ENCODE assay signal across 14 mouse cellular contexts in the genomic region with DNA sequence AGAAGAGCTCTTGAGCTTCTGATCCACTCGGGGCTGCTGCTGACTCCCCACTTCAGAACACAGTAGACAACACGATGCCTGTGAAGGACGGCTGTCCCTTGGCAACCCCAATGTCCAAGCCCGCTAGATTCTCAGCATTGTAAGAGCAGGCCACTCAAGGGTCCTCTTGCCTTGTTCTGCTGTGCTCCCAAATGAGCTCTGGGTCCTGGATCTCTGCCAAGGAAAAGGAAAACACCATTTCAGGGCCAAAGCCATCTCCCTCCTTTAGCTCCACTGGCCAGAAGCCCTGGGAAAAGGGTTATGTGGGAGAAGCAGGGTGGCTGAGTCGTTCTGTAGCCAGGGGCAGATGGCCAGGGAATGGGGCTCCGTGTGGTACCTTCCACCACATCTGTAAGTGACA.
DNase-seq lines count a peak whose midpoint lies in the region; ATAC-seq and TF ChIP-seq lines count a peak whose summit lies in the region.
"Had no signal": no experiment of that assay in that cellular context is flagged by ENCODE, and none has a peak within 500 bp of the region (broad histone marks: within the 10 kb centered on the region; RNA-seq: fewer than 3 reads in every experiment).

No protein-coding gene starts in this region.

- peaks cover 5% of the 10 kb centered on the region; the same call in 1 of the 2 replicates for H3K4me1 ChIP-seq in forebrain, postnatal 0 days (ENCODE audit: insufficient read depth)
- peaks cover 49% of the 10 kb centered on the region for H3K4me1 ChIP-seq in forebrain, embryonic 15.5 days
- H3K4me1 ChIP-seq in lung, adult 2 months (ENCODE audit: control insufficient read depth, insufficient read depth, low read length), result peaks cover 8% of the 10 kb centered on the region
- H3K4me1 ChIP-seq in lung, embryonic 14.5 days (ENCODE audit: insufficient read depth), result peaks cover 9% of the 10 kb centered on the region; the same call in 1 of the 2 replicates

- H3K9me3 ChIP-seq in forebrain, postnatal 0 days (ENCODE audit: low read length), result no peaks in the 10 kb centered on the region
- 0 out of 2 replicates have a peak, but pooled peaks cover 3% of the 10 kb centered on the region for H3K9me3 ChIP-seq in forebrain, embryonic 15.5 days
- H3K9me3 ChIP-seq in lung, embryonic 14.5 days (ENCODE audit: low read depth, low read length), result no peaks in the 10 kb centered on the region; the same call in 1 of the 2 replicates
- H3K9me3 ChIP-seq: hindbrain, embryonic 15.5 days had no signal

- no peak overlapping the region for H3K27ac ChIP-seq in forebrain, postnatal 0 days (ENCODE audit: low read depth, low read length)
- no peak overlapping the region for H3K27ac ChIP-seq in forebrain, embryonic 15.5 days (replicated peaks)
- no peak overlapping the region for H3K27ac ChIP-seq in lung, embryonic 14.5 days (ENCODE audit: low read depth)
- H3K27ac ChIP-seq: embryonic facial prominence, embryonic 13.5 days; hindbrain, embryonic 15.5 days had no signal

- H3K36me3 ChIP-seq in forebrain, postnatal 0 days (ENCODE audit: insufficient read depth), result no peaks in the 10 kb centered on the region
- H3K36me3 ChIP-seq in forebrain, embryonic 15.5 days, result no peaks in the 10 kb centered on the region
- no peaks in the 10 kb centered on the region for H3K36me3 ChIP-seq in lung, embryonic 14.5 days (ENCODE audit: insufficient read depth)
- H3K36me3 ChIP-seq: embryonic facial prominence, embryonic 13.5 days; heart, embryonic 12.5 days; hindbrain, embryonic 15.5 days had no signal

- TF ChIP-seq CTCF in forebrain, postnatal 0 days (IDR thresholded peaks at IDR 0.05; ENCODE audit: low read depth), result no peak
- TF ChIP-seq CTCF in lung, adult 2 months (IDR thresholded peaks at IDR 0.05; ENCODE audit: insufficient read depth, low read length), result no peak
- TF ChIP-seq CTCF in lung, embryonic 14.5 days (IDR thresholded peaks at IDR 0.05; ENCODE audit: low read depth), result no peak

- DNase-seq in forebrain, postnatal 0 days, result peak; percentile 49
- DNase-seq in lung, adult 18-20 months, result peak; percentile 41 to 60
- DNase-seq in lung, adult 2 months, result no peak
- peak; percentile 86 for DNase-seq in lung, embryonic 14.5 days
- peak; percentile 67 for DNase-seq in lung, postnatal 36 days
- DNase-seq in urinary bladder, postnatal 36 days (ENCODE audit: low spot score in 2 of 2), result no peak
- DNase-seq: kidney, adult 2 months; right cerebral cortex, postnatal 4 days had no signal

- ATAC-seq in forebrain, postnatal 0 days, result no peak
- no peak for ATAC-seq in forebrain, embryonic 15.5 days (replicated peaks)
- ATAC-seq in lung, embryonic 14.5 days (ENCODE audit: insufficient read depth), result peak; percentile 64

- WGBS in forebrain, postnatal 0 days, result 32% methylated on average over 6 of the region's 6 CpGs
- 40% methylated on average over 6 of the region's 6 CpGs for WGBS in forebrain, embryonic 15.5 days
- WGBS in lung, adult 2 months, result 55% methylated on average over 6 of the region's 6 CpGs
- WGBS in lung, embryonic 14.5 days, result 40% methylated on average over 6 of the region's 6 CpGs

- no peak overlapping the region for H3K4me2 ChIP-seq in forebrain, postnatal 0 days (ENCODE audit: low read depth)
- H3K4me2 ChIP-seq in forebrain, embryonic 15.5 days (replicated peaks), result no peak overlapping the region
- no peak overlapping the region for H3K4me2 ChIP-seq in lung, embryonic 14.5 days
- H3K4me2 ChIP-seq: embryonic facial prominence, embryonic 13.5 days; heart, embryonic 12.5 days; hindbrain, embryonic 15.5 days; liver, embryonic 11.5 days had no signal

- TF ChIP-seq POLR2A in lung, adult 2 months (IDR thresholded peaks at IDR 0.05; ENCODE audit: borderline replicate concordance, extremely low read depth, low read depth, low read length), result no peak

- no peaks in the 10 kb centered on the region for H3K27me3 ChIP-seq in forebrain, postnatal 0 days (ENCODE audit: insufficient read depth, low read length)
- no peaks in the 10 kb centered on the region for H3K27me3 ChIP-seq in forebrain, embryonic 15.5 days
- H3K27me3 ChIP-seq in lung, embryonic 14.5 days (ENCODE audit: insufficient read depth, low read length), result no peaks in the 10 kb centered on the region

- H3K4me3 ChIP-seq in forebrain, postnatal 0 days (ENCODE audit: low read depth, low read length), result no peak overlapping the region
- no peak overlapping the region for H3K4me3 ChIP-seq in forebrain, embryonic 15.5 days
- H3K4me3 ChIP-seq in lung, adult 2 months (replicated peaks; ENCODE audit: extremely low read depth, low read depth, low read length), result no peak overlapping the region
- H3K4me3 ChIP-seq in lung, embryonic 14.5 days (ENCODE audit: low read depth, low read length), result no peak overlapping the region
- H3K4me3 ChIP-seq: embryonic facial prominence, embryonic 13.5 days; heart, embryonic 12.5 days; hindbrain, embryonic 15.5 days; myocyte had no signal

- no peak overlapping the region for H3K9ac ChIP-seq in forebrain, postnatal 0 days
- H3K9ac ChIP-seq in forebrain, embryonic 15.5 days (replicated peaks), result no peak overlapping the region
- H3K9ac ChIP-seq in lung, embryonic 14.5 days, result no peak overlapping the region
- H3K9ac ChIP-seq: embryonic facial prominence, embryonic 13.5 days; heart, embryonic 12.5 days; hindbrain, embryonic 15.5 days had no signal

Comparison
In these comparisons a context has a peak if more than half of its experiments do, and no peak if none do; other contexts are left out.
1. DNase-seq: peak in forebrain, postnatal 0 days (single experiment), lung, adult 18-20 months (2 of 2), lung, embryonic 14.5 days (single experiment) and lung, postnatal 36 days (single experiment); none in lung, adult 2 months (single experiment) and urinary bladder, postnatal 36 days (0 of 2).